Mouse (Mus musculus): Measurements from ENCODE around the gene Marveld1. TPM values are rescaled to one million over a fixed set of nuclear protein-coding genes. Genes with fewer than 3 reads are reported as not detected.

The Marveld1 gene
- 1.5 and 2.0 TPM in 2 replicates for polyA plus RNA-seq (2015; fragmentation: Nextera tagmentation; extraction: Ambion mirVana)

DNA sequence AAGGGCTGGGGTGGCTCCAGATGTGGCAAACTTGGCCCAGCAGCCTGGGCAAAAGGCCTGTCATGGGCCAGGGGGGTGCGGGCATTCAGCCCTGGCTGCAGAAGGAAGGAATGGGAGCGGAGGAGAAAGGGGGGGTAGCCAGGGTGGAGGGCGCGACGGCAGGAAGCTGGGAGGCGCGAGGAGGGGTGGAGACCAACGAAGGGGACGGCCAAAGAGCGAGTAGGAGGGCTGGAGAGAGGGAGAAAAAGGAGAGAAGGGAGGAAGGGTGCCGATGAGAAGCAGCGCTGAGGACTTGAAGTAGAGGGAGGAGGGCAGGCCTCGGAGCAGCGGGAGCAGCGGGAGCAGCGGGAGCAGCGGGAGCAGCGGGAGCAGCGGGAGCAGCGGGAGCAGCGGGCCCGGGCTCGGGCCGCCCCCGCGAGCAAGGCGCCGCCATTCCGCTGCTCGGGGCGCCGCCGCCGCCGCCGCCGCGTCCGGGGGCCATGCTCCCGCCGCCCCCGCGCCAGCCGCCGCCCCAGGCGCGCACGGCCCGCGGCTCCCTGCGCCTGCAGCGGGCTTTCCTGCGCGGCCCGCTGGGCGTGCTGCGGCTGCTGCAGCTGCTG is at the start of gene Marveld1:
Gene Marveld1 (plus strand): TSS at position 231 of the 599 bp plus-strand sequence.
- Histone ChIP-seq H3K4me3 (replicated peaks; ENCODE audit: low read length) (peak within 1 kb of the TSS; percentile 65), H3K4me1 (replicated peaks; ENCODE audit: control insufficient read depth, insufficient read depth, low read length) (peaks cover 10% of the 10 kb centered on the region; the same call in 1 of the 2 replicates), H3K4me2 (ENCODE audit: low read length) (peak within 1 kb of the TSS; percentile 65), H3K9me3 (ENCODE audit: control insufficient read depth, low read length) (no peaks in the 10 kb centered on the region), H3K36me3 (ENCODE audit: control insufficient read depth, insufficient read depth) (no peaks in the 10 kb centered on the region), H3K27ac (ENCODE audit: low read length) (peak within 1 kb of the TSS; percentile 14; the same call in 1 of the 2 replicates), H3K9ac (replicated peaks; ENCODE audit: low read depth, low read length) (peak within 1 kb of the TSS; percentile 71), H3K27me3 (replicated peaks; ENCODE audit: control insufficient read depth, insufficient read depth, low read length) (peaks cover 11% of the 10 kb centered on the region)
- under 1% methylated on average over 29 of the region's 57 CpGs for WGBS
- ATAC-seq: peak; percentile 45

DNA sequence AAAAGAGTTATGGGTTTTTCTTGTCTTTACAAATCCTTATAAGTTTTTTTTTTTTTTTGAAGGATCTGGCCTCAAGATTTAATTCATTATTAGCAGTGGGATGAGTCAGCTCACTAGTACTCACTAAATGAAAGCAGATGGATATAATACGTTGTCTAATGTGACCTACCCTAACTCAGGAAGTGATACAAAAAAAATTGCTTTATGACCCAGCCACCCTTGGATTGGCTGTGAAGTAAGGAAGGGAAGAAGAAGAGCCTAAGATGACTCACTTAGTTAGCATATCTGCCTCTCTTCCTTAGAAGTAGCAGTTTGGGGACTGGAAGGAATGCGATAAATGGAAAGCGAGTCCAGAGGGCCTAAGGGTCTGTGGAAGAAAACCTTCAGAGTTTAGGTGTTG is 47.8 kb upstream of the Marveld1 start:
- no peak for ATAC-seq
- Histone ChIP-seq H3K36me3 (ENCODE audit: control insufficient read depth, insufficient read depth) (peaks cover 5% of the 10 kb centered on the region; the same call in 1 of the 2 replicates), H3K9me3 (ENCODE audit: control insufficient read depth, low read length) (no peaks in the 10 kb centered on the region), H3K4me1 (replicated peaks; ENCODE audit: control insufficient read depth, insufficient read depth, low read length) (no peaks in the 10 kb centered on the region), H3K4me3 (replicated peaks; ENCODE audit: low read length) (no peak overlapping the region), H3K9ac (replicated peaks; ENCODE audit: low read depth, low read length) (no peak overlapping the region), H3K27ac (ENCODE audit: low read length) (no peak overlapping the region), H3K4me2 (ENCODE audit: low read length) (no peak overlapping the region), H3K27me3 (replicated peaks; ENCODE audit: control insufficient read depth, insufficient read depth, low read length) (no peaks in the 10 kb centered on the region)
- 94% methylated on average over 3 of the region's 3 CpGs for WGBS

DNA sequence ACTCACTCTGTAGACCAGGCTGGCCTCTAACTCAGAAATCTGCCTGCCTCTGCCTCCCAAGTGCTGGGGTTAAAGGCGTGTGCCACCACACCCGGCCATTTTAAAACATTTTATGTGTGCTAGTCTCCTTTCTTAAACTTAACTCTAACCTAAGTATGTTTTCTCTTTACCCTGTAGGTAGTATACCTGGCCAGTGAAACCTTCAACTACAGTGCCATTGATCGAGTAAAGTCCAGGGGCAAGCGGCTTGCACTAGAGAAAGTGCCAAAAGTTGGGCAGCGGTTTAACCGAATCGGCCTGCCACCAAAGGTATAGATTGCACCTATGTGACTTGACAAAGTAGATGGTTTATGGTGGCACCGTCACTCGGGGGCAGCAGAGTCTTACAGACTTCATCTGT is 42.5 kb upstream of the Marveld1 start:
- H3K36me3 ChIP-seq (ENCODE audit: control insufficient read depth, insufficient read depth): peaks cover 12% of the 10 kb centered on the region; the same call in 1 of the 2 replicates
- H3K27ac ChIP-seq (ENCODE audit: low read length): no peak overlapping the region
- H3K9me3 ChIP-seq (ENCODE audit: control insufficient read depth, low read length): no peaks in the 10 kb centered on the region
- no peak overlapping the region for H3K4me3 ChIP-seq (replicated peaks; ENCODE audit: low read length)
- H3K4me2 ChIP-seq (ENCODE audit: low read length): no peak overlapping the region
- ATAC-seq: no peak
- H3K27me3 ChIP-seq (replicated peaks; ENCODE audit: control insufficient read depth, insufficient read depth, low read length): no peaks in the 10 kb centered on the region
- no peaks in the 10 kb centered on the region for H3K4me1 ChIP-seq (replicated peaks; ENCODE audit: control insufficient read depth, insufficient read depth, low read length)
- no peak overlapping the region for H3K9ac ChIP-seq (replicated peaks; ENCODE audit: low read depth, low read length)
- 96% methylated on average over 9 of the region's 9 CpGs for whole genome bisulfite sequencing

DNA sequence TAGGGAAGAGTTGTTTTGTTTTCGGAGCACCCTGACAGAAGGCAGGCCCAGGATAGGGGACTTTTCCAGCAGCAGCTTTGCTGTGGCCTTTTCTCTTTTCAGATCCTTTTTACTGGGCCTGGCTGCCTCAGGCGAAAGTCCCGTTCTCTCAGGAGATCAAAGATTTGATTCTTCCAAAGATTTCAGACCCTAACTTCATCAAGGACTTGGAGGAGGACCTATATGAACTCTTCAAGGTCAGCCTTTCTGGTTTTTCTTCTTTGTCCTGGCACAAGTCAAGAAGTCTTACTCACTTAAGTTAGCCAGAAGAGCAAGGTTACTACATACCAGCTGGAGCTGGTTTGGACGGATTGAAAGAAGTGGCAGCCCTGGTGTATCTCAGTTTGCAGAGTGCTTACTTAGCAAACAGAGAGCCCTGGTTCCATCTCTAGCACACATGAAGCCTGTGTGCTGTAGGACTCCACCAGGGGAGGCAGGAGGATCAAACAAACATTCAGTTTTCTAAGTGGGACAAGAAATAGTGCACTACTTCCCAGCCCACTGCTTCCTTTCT is 31.3 kb upstream of the Marveld1 start:
- Histone ChIP-seq H3K27me3 (replicated peaks; ENCODE audit: control insufficient read depth, insufficient read depth, low read length) (no peaks in the 10 kb centered on the region), H3K27ac (ENCODE audit: low read length) (no peak overlapping the region), H3K36me3 (ENCODE audit: control insufficient read depth, insufficient read depth) (peaks cover 18% of the 10 kb centered on the region), H3K4me3 (replicated peaks; ENCODE audit: low read length) (no peak overlapping the region), H3K4me2 (ENCODE audit: low read length) (no peak overlapping the region), H3K9ac (replicated peaks; ENCODE audit: low read depth, low read length) (no peak overlapping the region), H3K9me3 (ENCODE audit: control insufficient read depth, low read length) (no peaks in the 10 kb centered on the region), H3K4me1 (replicated peaks; ENCODE audit: control insufficient read depth, insufficient read depth, low read length) (no peaks in the 10 kb centered on the region)
- 88% methylated on average over 4 of the region's 4 CpGs for WGBS
- ATAC-seq: no peak

DNA sequence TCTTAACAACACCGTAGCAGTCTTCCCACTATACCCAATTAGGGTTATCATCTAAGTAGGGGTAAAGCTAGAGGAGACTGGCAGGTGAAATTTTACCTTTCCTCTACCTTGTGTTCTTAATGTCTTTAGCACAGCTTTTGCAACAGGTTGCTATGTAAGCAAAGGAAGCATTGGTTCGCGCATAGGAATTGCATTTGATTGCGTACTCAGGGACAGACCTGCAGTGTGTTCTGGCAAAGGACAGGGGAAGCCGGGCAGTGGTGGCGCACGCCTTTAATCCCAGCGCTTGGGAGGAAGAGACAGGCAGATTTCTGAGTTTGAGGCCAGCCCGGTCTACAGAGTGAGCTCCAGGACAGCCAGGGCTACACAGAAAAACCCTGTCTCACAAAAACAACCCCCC is 29.1 kb upstream of the Marveld1 start:
- Histone ChIP-seq H3K27ac (ENCODE audit: low read length) (no peak overlapping the region), H3K4me3 (replicated peaks; ENCODE audit: low read length) (no peak overlapping the region), H3K36me3 (ENCODE audit: control insufficient read depth, insufficient read depth) (peaks cover 23% of the 10 kb centered on the region), H3K27me3 (replicated peaks; ENCODE audit: control insufficient read depth, insufficient read depth, low read length) (no peaks in the 10 kb centered on the region), H3K4me2 (ENCODE audit: low read length) (no peak overlapping the region), H3K9me3 (ENCODE audit: control insufficient read depth, low read length) (no peaks in the 10 kb centered on the region), H3K4me1 (replicated peaks; ENCODE audit: control insufficient read depth, insufficient read depth, low read length) (no peaks in the 10 kb centered on the region), H3K9ac (replicated peaks; ENCODE audit: low read depth, low read length) (no peak overlapping the region)
- WGBS: 95% methylated on average over 9 of the region's 9 CpGs
- no peak for ATAC-seq

DNA sequence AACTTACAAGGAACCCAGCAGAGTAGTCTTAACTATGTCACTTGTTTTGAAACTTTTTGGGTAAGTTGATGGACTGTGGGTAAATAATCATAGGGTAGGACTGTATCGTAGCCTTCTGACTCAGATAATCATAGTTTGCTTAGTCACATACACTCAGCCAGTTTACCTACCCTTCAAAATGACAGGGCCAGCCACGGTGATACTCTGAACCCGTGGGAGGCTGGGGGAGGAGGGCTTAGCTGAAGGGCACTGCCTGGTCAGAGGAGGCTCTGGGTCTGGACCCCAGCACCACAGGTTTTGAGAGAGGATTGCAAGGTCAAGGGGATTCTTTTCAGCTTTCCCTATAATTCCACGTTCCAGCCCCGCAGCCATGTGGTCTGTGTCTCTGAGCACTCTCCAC is 28.6 kb upstream of the Marveld1 start:
- H3K4me1 ChIP-seq (replicated peaks; ENCODE audit: control insufficient read depth, insufficient read depth, low read length): no peaks in the 10 kb centered on the region
- peaks cover 24% of the 10 kb centered on the region for H3K36me3 ChIP-seq (ENCODE audit: control insufficient read depth, insufficient read depth)
- H3K9ac ChIP-seq (replicated peaks; ENCODE audit: low read depth, low read length): no peak overlapping the region
- no peaks in the 10 kb centered on the region for H3K9me3 ChIP-seq (ENCODE audit: control insufficient read depth, low read length)
- H3K4me3 ChIP-seq (replicated peaks; ENCODE audit: low read length): no peak overlapping the region
- H3K27ac ChIP-seq (ENCODE audit: low read length): no peak overlapping the region
- WGBS: 96% methylated on average over 5 of the region's 5 CpGs
- H3K27me3 ChIP-seq (replicated peaks; ENCODE audit: control insufficient read depth, insufficient read depth, low read length): no peaks in the 10 kb centered on the region
- no peak overlapping the region for H3K4me2 ChIP-seq (ENCODE audit: low read length)
- no peak for ATAC-seq

DNA sequence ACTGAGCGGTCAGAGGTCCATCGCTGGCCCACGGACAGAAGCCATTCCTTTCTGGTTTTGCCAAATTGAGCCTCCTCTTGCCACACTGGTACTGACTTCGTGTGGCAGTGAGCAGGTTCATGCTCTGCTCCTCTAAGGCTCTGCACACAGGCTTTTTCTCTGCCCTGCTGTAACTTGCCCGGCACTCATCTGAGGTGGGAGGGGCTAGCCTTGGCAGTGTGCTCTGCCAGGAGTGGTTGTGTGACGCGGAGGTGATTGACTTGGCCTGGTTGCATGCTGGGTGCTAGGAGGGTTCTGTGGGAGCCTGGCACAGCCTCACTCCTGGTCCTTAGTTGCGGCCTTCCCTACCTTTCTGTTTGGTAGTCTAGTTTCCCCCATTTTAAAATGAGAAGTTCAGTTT is 26.7 kb upstream of the Marveld1 start:
- Histone ChIP-seq H3K27me3 (replicated peaks; ENCODE audit: control insufficient read depth, insufficient read depth, low read length) (no peaks in the 10 kb centered on the region), H3K27ac (ENCODE audit: low read length) (no peak overlapping the region), H3K9me3 (ENCODE audit: control insufficient read depth, low read length) (no peaks in the 10 kb centered on the region), H3K4me3 (replicated peaks; ENCODE audit: low read length) (no peak overlapping the region), H3K36me3 (ENCODE audit: control insufficient read depth, insufficient read depth) (peaks cover 21% of the 10 kb centered on the region), H3K4me1 (replicated peaks; ENCODE audit: control insufficient read depth, insufficient read depth, low read length) (no peaks in the 10 kb centered on the region), H3K4me2 (ENCODE audit: low read length) (no peak overlapping the region), H3K9ac (replicated peaks; ENCODE audit: low read depth, low read length) (no peak overlapping the region)
- no peak for ATAC-seq
- WGBS: 89% methylated on average over 8 of the region's 8 CpGs

DNA sequence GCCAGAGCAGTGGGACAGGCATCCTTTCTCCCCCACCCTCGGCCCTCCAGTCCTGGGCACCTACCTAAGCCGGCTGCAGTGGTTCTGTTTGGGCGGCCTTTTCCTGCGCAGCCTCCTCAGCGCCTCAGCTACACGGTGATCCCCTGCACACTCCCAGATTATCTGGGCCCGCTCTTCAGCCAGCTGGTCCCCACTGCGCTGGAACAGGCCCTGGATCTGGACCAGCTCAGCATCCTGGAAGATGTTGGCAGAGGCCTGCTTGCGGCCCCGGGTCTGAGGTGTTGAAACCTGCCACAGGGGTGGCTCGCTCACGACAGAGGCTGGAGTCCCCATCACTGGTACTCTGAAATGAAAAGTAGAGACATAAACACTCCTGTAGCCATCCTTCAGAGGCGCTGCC is 22.5 kb upstream of the Marveld1 start:
- no peaks in the 10 kb centered on the region for H3K9me3 ChIP-seq (ENCODE audit: control insufficient read depth, low read length)
- peaks cover 12% of the 10 kb centered on the region for H3K36me3 ChIP-seq (ENCODE audit: control insufficient read depth, insufficient read depth)
- no peak overlapping the region for H3K4me2 ChIP-seq (ENCODE audit: low read length)
- no peak overlapping the region for H3K4me3 ChIP-seq (replicated peaks; ENCODE audit: low read length)
- no peak overlapping the region for H3K9ac ChIP-seq (replicated peaks; ENCODE audit: low read depth, low read length)
- H3K27me3 ChIP-seq (replicated peaks; ENCODE audit: control insufficient read depth, insufficient read depth, low read length): no peaks in the 10 kb centered on the region; the same call in 1 of the 2 replicates
- WGBS: 79% methylated on average over 13 of the region's 13 CpGs
- no peak for ATAC-seq
- H3K4me1 ChIP-seq (replicated peaks; ENCODE audit: control insufficient read depth, insufficient read depth, low read length): peaks cover 12% of the 10 kb centered on the region
- no peak overlapping the region for H3K27ac ChIP-seq (ENCODE audit: low read length)

DNA sequence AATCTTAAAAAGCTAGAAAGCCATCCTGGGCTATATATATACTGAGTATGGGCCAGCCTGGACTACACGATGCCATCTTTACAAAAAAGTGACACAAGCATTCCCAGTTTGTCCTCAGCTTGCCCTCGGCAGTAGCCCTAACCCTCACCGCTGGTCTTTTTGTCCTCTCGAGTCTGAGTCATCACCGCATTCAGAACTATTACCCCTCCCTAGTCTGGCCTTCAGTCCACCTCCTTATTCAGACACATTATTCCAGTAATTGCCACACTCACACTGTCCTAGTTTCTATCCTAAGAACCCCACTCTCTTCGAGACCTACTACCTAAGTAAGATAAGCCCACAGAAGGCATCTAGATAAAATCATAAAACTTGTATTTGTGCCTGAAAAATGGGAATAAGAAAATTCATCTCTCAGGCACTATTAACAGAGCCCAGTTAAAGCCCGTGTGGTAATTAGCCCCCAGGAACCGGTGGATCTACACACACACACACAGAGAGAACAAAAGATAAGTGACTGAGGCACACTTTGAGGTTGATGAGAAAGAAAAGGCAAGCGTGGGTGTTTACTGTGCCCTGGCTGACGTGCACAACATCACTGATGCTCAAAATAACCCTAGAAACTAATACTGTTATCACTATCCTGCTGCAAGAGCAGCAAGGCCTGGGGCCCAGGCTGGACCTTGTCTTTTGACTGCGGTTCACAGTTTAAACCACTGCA is 21.5 kb upstream of the Marveld1 start:
- no peak overlapping the region for H3K27ac ChIP-seq (ENCODE audit: low read length)
- no peak overlapping the region for H3K9ac ChIP-seq (replicated peaks; ENCODE audit: low read depth, low read length)
- no peaks in the 10 kb centered on the region; the same call in 1 of the 2 replicates for H3K27me3 ChIP-seq (replicated peaks; ENCODE audit: control insufficient read depth, insufficient read depth, low read length)
- peaks cover 8% of the 10 kb centered on the region for H3K36me3 ChIP-seq (ENCODE audit: control insufficient read depth, insufficient read depth)
- 61% methylated on average over 11 of the region's 11 CpGs for WGBS
- no peak overlapping the region for H3K4me2 ChIP-seq (ENCODE audit: low read length)
- ATAC-seq: no peak
- H3K4me3 ChIP-seq (replicated peaks; ENCODE audit: low read length): no peak overlapping the region
- no peaks in the 10 kb centered on the region for H3K9me3 ChIP-seq (ENCODE audit: control insufficient read depth, low read length)
- H3K4me1 ChIP-seq (replicated peaks; ENCODE audit: control insufficient read depth, insufficient read depth, low read length): peaks cover 17% of the 10 kb centered on the region
